Mouse (Mus musculus) heart, adult 11 months (tissue): ENCODE measurements around the gene Mapk6.
"Not testable (repeated sequence)": the region's sequence is repeated elsewhere in the genome, so short reads cannot be mapped to it uniquely, and the experiment has no call there.

Experiments used
- DNase-seq: peaks from one replicate; pipeline ENCODE4 v3.0.0; 2022

The Mapk6 gene

DNA sequence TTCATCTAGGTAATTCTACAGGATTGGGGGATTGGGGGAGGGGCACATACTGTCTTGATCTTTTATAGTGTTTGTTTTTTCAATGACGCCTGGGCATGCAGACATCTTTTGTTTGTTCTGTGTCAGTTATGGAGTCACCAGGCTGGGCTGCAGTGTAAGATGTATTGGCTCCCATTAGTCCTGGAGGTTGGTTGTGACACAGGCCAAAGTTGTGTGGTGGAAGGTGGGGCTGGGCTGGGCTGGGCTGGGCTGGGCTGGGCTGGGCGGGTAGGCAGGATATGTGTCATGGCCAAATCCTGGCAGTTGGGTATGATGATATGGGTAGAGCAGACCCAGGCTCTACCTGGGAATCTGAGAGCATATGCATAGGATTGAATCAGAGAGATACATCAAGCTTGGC, 31.0 kb downstream of the Mapk6 start:
- no peak for DNase-seq

GRCm38 (mm10) chr9:75376428-75376827, 33.4 kb downstream of the Mapk6 start:
- DNase-seq, result no peak

DNA sequence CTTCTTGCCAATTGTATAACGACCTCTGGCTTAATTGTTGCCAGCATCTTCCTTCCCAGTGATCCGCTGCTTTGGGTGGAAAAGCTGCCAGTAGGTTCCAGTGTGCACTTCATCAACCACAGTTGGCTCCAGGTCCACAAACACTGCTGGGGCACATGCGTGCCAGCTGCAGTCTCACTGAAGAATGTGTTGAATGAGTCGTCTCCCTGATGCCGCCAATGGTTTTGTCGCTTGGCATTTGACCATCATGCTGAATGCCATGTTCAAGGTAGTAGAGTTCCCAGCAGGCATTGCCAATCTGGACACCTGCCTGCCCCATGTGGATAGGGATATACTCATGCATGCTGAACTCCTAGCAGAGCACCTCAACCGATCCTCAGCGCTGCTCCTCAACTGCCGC, 34.2 kb downstream of the Mapk6 start:
- no peak for DNase-seq

GRCm38 (mm10) chr9:75368779-75369178, 41.0 kb downstream of the Mapk6 start:
- DNase-seq, result no peak

DNA sequence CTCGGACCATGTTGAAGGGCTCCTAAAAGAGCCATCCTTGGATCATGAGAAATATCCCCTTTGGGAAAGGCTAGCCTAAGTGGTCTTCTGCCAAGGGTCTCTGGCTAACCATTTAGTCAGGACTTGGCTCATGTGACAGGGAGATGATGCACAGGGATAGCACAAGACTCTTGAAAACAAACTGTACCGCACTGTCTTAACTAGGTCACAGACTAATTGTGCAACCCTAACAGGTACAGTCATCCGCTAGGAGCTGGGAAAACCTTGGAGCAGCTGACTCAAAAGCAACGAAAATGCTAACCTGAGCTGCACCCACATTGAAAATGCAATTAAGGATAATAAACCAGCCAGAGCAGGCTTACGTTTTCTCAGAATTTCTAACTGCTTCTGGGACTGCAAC, 43.6 kb downstream of the Mapk6 start:
- no peak for DNase-seq

- DNase-seq, result no peak
Observed at GRCm38 (mm10) chr9:75365195-75365594, 44.6 kb downstream of the Mapk6 start.

DNA sequence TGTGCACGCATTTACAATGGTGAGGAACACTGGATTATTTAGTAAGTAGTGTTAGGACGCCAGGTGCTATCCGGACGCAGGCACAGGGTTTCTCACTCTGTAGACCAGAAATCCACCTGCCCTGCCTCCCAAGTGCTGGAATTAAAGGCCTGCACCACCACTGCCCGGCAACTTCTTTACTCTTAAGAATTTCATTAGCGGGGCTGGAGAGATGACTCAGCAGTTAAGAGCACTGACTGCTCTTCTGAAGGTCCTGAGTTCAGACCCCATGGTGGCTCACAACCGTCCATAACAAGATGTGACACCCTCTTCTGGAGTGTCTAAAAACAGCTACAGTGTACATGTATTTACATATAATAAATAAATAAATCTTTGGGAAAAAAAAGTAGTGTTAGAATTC, 46.1 kb downstream of the Mapk6 start:
- DNase-seq, result not testable (repeated sequence)

DNA sequence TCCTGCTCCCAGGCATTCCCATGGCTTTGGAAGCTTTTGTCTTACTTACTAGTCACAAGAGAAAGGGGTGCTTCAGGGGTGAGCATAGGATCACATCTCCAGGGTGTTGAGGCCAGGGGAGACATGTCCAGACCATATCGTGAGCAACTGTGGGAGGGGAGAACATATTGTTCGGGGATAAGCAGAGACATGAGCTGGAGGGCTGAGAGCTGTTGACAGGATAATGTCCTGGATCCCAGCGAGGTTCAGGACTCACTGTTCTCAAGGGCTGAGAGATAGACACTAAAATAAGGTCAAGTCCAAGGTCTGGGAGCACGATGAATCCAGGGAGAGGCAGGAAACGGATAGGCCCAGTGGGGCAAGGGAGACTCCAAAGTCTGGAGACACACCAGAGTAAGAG, 46.8 kb downstream of the Mapk6 start:
- peak; percentile 97 for DNase-seq

- no peak for DNase-seq
Observed at GRCm38 (mm10) chr9:75362201-75362600, 47.6 kb downstream of the Mapk6 start.

- no peak for DNase-seq
Observed at GRCm38 (mm10) chr9:75361699-75362098, 48.1 kb downstream of the Mapk6 start.

DNA sequence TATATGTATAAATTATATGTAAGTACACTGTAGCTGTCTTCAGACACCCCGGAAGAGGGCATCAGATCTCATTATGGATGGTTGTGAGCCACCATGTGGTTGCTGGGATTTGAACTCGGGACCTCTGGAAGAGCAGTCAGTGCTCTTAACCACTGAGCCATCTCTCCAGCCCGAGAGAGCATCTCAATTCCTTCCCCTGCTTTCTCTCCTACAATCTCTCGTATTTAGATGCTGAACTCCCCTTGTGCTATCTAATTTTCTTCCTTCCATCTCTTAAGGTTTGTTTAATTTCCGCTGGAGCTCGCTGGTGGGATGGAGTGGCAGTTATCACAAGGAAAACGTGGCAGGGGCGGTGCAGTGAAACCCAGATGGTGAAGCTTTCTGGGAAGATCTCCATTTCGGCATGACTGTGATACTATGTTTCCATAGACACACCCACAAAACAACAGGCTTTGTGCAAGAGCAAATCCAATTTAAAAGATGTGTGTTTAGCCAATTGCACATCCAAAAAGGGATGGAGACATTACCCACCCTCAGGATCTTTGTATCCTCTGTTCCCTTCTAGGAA, 52.6 kb downstream of the Mapk6 start:
- DNase-seq, result no peak

DNA sequence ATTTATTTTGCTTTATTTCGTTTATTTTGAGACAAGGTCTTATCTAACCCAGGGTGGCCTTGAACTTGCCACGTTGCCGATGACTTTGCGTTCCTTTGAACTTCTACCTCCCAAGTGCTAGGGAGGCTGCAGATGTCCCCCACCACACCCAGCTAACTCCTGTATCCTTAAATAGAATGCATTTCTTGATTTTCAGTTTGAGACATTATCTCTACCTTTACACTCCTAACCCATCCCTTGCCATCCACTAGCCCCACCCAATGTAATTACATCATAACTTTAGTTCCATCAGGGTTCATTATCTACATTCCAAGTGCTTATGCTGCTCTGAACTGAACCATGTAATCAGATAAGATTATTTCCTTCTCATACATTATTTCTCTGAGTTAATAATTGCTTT, 54.0 kb downstream of the Mapk6 start:
- DNase-seq, result no peak

GRCm38 (mm10) chr9:75353094-75353493, 56.7 kb downstream of the Mapk6 start:
- no peak for DNase-seq

DNA sequence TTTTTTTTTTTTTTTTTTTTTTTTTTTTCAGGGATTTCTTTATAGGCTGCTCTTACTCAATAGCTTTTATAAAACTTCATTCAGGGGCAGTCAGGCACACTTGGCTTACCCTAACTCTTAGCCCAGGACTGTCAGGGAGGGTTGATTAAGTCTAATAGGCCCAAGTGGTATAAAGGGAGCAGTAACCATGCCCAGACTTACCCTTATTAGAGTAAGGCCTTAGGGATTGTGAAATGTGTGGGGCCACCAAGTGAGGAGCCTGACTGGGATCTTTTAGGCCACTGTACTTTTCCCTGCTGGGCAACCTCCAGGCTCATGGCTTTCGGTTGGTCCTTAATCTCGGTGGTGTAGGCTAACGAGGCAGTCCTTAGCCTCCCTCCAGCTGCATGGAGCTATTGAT, 61.2 kb downstream of the Mapk6 start:
- DNase-seq, result no peak

DNA sequence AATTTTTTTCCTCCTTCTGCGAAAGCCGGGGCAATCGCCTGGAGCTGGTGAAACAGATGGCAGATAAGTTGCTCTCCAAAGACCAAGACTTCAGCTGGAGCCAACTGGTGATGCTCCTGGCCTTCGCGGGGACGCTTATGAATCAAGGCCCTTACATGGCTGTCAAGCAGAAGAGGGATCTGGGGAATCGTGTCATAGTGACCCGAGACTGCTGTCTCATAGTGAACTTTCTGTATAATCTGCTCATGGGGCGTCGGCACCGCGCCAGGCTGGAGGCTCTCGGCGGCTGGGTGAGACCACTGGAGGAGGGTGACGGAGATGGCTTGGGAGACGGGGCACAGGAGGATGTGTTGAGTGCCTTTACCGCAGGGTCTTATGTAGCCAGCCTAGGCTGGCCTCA, 61.7 kb downstream of the Mapk6 start:
- DNase-seq, result no peak

DNA sequence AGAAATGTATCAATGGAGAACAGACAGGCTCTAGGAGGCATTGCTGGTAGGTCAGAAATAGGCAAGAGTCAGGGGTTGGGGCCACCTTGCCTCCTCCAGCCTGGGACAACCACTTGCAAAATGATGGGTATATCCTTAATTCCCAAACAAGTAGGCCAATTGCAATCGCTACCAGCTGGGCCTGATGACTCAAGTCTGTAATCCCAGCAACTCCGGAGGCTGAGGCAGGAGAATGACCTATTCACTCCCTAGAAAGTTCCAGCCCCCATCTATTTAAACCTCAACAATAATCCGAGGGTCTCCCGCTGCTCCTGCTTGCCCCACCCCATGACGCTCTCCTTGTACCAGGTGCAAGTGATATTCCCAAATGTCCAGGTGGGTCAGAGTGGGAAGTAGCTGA, 62.3 kb downstream of the Mapk6 start, which contains the start of gene Bcl2l10:
Gene Bcl2l10 (plus strand): TSS at position 301 of the 400 bp plus-strand sequence.
- DNase-seq, result no peak

GRCm38 (mm10) chr9:75342433-75342832, 67.4 kb downstream of the Mapk6 start:
- no peak for DNase-seq

- DNase-seq, result no peak
Observed at GRCm38 (mm10) chr9:75338016-75338415, 71.8 kb downstream of the Mapk6 start.

- DNase-seq, result no peak
Observed at GRCm38 (mm10) chr9:75334440-75334839, 75.4 kb downstream of the Mapk6 start.

GRCm38 (mm10) chr9:75330821-75331220, 79.0 kb downstream of the Mapk6 start:
- DNase-seq, result no peak

DNA sequence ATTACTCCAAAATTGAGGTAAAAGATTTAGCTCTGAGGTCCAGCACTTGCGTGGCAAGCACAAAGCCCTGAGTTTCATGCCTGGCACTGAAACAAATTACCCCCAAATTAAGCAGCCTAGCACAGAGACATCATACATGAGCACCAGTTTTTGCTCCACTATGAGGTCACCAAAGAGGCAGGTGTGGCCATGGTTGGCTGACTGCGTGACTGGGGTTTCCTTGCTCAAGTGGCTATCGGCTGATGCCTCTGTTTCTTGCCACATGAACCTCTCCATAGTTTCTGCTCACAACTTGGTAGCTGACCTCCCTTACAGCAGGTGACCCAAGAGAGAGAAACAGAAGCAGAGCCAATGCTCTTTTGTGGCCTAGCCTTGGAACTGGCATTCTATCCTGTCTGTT, 81.8 kb downstream of the Mapk6 start:
- DNase-seq, result no peak

- no peak for DNase-seq
Observed at GRCm38 (mm10) chr9:75322099-75322885, 87.5 kb downstream of the Mapk6 start.

GRCm38 (mm10) chr9:75319365-75319764, 90.4 kb downstream of the Mapk6 start:
- no peak for DNase-seq
